Mouse (Mus musculus): Measurements from ENCODE around the gene Cyp3a41b. TPM values are rescaled to one million over a fixed set of nuclear protein-coding genes. Genes with fewer than 3 reads are reported as not detected.
"Not testable (repeated sequence)": the region's sequence is repeated elsewhere in the genome, so short reads cannot be mapped to it uniquely, and the experiment has no call there.

Cyp3a41b gene
- polyA plus RNA-seq (2014; fragmentation: Nextera tagmentation; extraction: Ambion mirVana), result not detected in 2 replicates

- not testable (repeated sequence) for ATAC-seq (ENCODE audit: insufficient number of reproducible peaks, insufficient read depth, low FRiP score, low read depth); H3K4me2 ChIP-seq (ENCODE audit: low read length); H3K27ac ChIP-seq (replicated peaks in 1 of 2; ENCODE audit: control insufficient read depth in 1 of 2, insufficient read depth in 1 of 2, low read depth in 2 of 2, low read length in 2 of 2); H3K9me3 ChIP-seq (ENCODE audit: control insufficient read depth, low read length); H3K36me3 ChIP-seq (ENCODE audit: control insufficient read depth, insufficient read depth, low read length); H3K9ac ChIP-seq (ENCODE audit: low read length); H3K4me3 ChIP-seq (ENCODE audit: control insufficient read depth in 1 of 2, insufficient read depth in 1 of 2, low read depth in 1 of 2, low read length in 2 of 2); H3K4me1 ChIP-seq (ENCODE audit: control insufficient read depth in 2 of 2, insufficient read depth in 2 of 2, low read length in 2 of 2); H3K27me3 ChIP-seq (ENCODE audit: control insufficient read depth, insufficient read depth, low read length)
- 53% methylated on average over 1 of the region's 2 CpGs for WGBS
These were observed at the start of gene Cyp3a41b for GRCm38 (mm10) chr5:145584630-145585029. Cyp3a41b (minus strand) TSS chr5:145584730.

GRCm38 (mm10) chr5:145632286-145632685 is 47.8 kb upstream of the Cyp3a41b start:
- not testable (repeated sequence) for H3K4me2 ChIP-seq (ENCODE audit: low read length); H3K36me3 ChIP-seq (ENCODE audit: control insufficient read depth, insufficient read depth, low read length); H3K4me1 ChIP-seq (ENCODE audit: control insufficient read depth in 2 of 2, insufficient read depth in 2 of 2, low read length in 2 of 2); H3K27me3 ChIP-seq (ENCODE audit: control insufficient read depth, insufficient read depth, low read length); ATAC-seq (ENCODE audit: insufficient number of reproducible peaks, insufficient read depth, low FRiP score, low read depth); H3K9ac ChIP-seq (ENCODE audit: low read length); H3K4me3 ChIP-seq (ENCODE audit: control insufficient read depth in 1 of 2, insufficient read depth in 1 of 2, low read depth in 1 of 2, low read length in 2 of 2); H3K27ac ChIP-seq (replicated peaks in 1 of 2; ENCODE audit: control insufficient read depth in 1 of 2, insufficient read depth in 1 of 2, low read depth in 2 of 2, low read length in 2 of 2)
- 82% methylated on average over 1 of the region's 1 CpGs for WGBS
- H3K9me3 ChIP-seq (ENCODE audit: control insufficient read depth, low read length), result peaks cover 59% of the 10 kb centered on the region

- not testable (repeated sequence) for H3K9ac ChIP-seq (ENCODE audit: low read length); H3K27ac ChIP-seq (replicated peaks in 1 of 2; ENCODE audit: control insufficient read depth in 1 of 2, insufficient read depth in 1 of 2, low read depth in 2 of 2, low read length in 2 of 2); H3K4me1 ChIP-seq (ENCODE audit: control insufficient read depth in 2 of 2, insufficient read depth in 2 of 2, low read length in 2 of 2); ATAC-seq (ENCODE audit: insufficient number of reproducible peaks, insufficient read depth, low FRiP score, low read depth); H3K4me3 ChIP-seq (ENCODE audit: control insufficient read depth in 1 of 2, insufficient read depth in 1 of 2, low read depth in 1 of 2, low read length in 2 of 2); H3K36me3 ChIP-seq (ENCODE audit: control insufficient read depth, insufficient read depth, low read length); H3K4me2 ChIP-seq (ENCODE audit: low read length); H3K27me3 ChIP-seq (ENCODE audit: control insufficient read depth, insufficient read depth, low read length)
- H3K9me3 ChIP-seq (ENCODE audit: control insufficient read depth, low read length), result peaks cover 22% of the 10 kb centered on the region
- WGBS, result 70% methylated on average over 1 of the region's 1 CpGs
These were observed 20.4 kb upstream of the Cyp3a41b start for GRCm38 (mm10) chr5:145604891-145605290.

- H3K4me2 ChIP-seq (ENCODE audit: low read length); H3K9ac ChIP-seq (ENCODE audit: low read length); H3K27ac ChIP-seq (replicated peaks in 1 of 2; ENCODE audit: control insufficient read depth in 1 of 2, insufficient read depth in 1 of 2, low read depth in 2 of 2, low read length in 2 of 2); H3K36me3 ChIP-seq (ENCODE audit: control insufficient read depth, insufficient read depth, low read length); ATAC-seq (ENCODE audit: insufficient number of reproducible peaks, insufficient read depth, low FRiP score, low read depth); H3K4me3 ChIP-seq (ENCODE audit: control insufficient read depth in 1 of 2, insufficient read depth in 1 of 2, low read depth in 1 of 2, low read length in 2 of 2); H3K27me3 ChIP-seq (ENCODE audit: control insufficient read depth, insufficient read depth, low read length); H3K4me1 ChIP-seq (ENCODE audit: control insufficient read depth in 2 of 2, insufficient read depth in 2 of 2, low read length in 2 of 2): not testable (repeated sequence)
- peaks cover 10% of the 10 kb centered on the region; the same call in 1 of the 2 replicates for H3K9me3 ChIP-seq (ENCODE audit: control insufficient read depth, low read length)
- WGBS, result 66% methylated on average over 5 of the region's 5 CpGs
These were observed 13.3 kb upstream of the Cyp3a41b start for GRCm38 (mm10) chr5:145597851-145598250.

- not testable (repeated sequence) for ATAC-seq (ENCODE audit: insufficient number of reproducible peaks, insufficient read depth, low FRiP score, low read depth); H3K4me1 ChIP-seq (ENCODE audit: control insufficient read depth in 2 of 2, insufficient read depth in 2 of 2, low read length in 2 of 2); H3K9ac ChIP-seq (ENCODE audit: low read length); H3K9me3 ChIP-seq (ENCODE audit: control insufficient read depth, low read length); H3K4me3 ChIP-seq (ENCODE audit: control insufficient read depth in 1 of 2, insufficient read depth in 1 of 2, low read depth in 1 of 2, low read length in 2 of 2); H3K4me2 ChIP-seq (ENCODE audit: low read length); H3K27me3 ChIP-seq (ENCODE audit: control insufficient read depth, insufficient read depth, low read length); H3K27ac ChIP-seq (replicated peaks in 1 of 2; ENCODE audit: control insufficient read depth in 1 of 2, insufficient read depth in 1 of 2, low read depth in 2 of 2, low read length in 2 of 2); H3K36me3 ChIP-seq (ENCODE audit: control insufficient read depth, insufficient read depth, low read length)
- 60% methylated on average over 1 of the region's 1 CpGs for WGBS
These were observed 7.2 kb downstream of the Cyp3a41b start for GRCm38 (mm10) chr5:145577321-145577720.

- H3K4me2 ChIP-seq (ENCODE audit: low read length); H3K27ac ChIP-seq (replicated peaks in 1 of 2; ENCODE audit: control insufficient read depth in 1 of 2, insufficient read depth in 1 of 2, low read depth in 2 of 2, low read length in 2 of 2); H3K4me1 ChIP-seq (ENCODE audit: control insufficient read depth in 2 of 2, insufficient read depth in 2 of 2, low read length in 2 of 2); H3K9me3 ChIP-seq (ENCODE audit: control insufficient read depth, low read length); ATAC-seq (ENCODE audit: insufficient number of reproducible peaks, insufficient read depth, low FRiP score, low read depth); H3K9ac ChIP-seq (ENCODE audit: low read length); H3K27me3 ChIP-seq (ENCODE audit: control insufficient read depth, insufficient read depth, low read length); H3K36me3 ChIP-seq (ENCODE audit: control insufficient read depth, insufficient read depth, low read length); H3K4me3 ChIP-seq (ENCODE audit: control insufficient read depth in 1 of 2, insufficient read depth in 1 of 2, low read depth in 1 of 2, low read length in 2 of 2): not testable (repeated sequence)
- 72% methylated on average over 4 of the region's 4 CpGs for WGBS
These were observed 8.9 kb downstream of the Cyp3a41b start for GRCm38 (mm10) chr5:145575660-145576059.

- not testable (repeated sequence) for H3K36me3 ChIP-seq (ENCODE audit: control insufficient read depth, insufficient read depth, low read length); H3K9me3 ChIP-seq (ENCODE audit: control insufficient read depth, low read length); H3K9ac ChIP-seq (ENCODE audit: low read length); H3K4me1 ChIP-seq (ENCODE audit: control insufficient read depth in 2 of 2, insufficient read depth in 2 of 2, low read length in 2 of 2); ATAC-seq (ENCODE audit: insufficient number of reproducible peaks, insufficient read depth, low FRiP score, low read depth); H3K27me3 ChIP-seq (ENCODE audit: control insufficient read depth, insufficient read depth, low read length); H3K27ac ChIP-seq (replicated peaks in 1 of 2; ENCODE audit: control insufficient read depth in 1 of 2, insufficient read depth in 1 of 2, low read depth in 2 of 2, low read length in 2 of 2); H3K4me2 ChIP-seq (ENCODE audit: low read length); H3K4me3 ChIP-seq (ENCODE audit: control insufficient read depth in 1 of 2, insufficient read depth in 1 of 2, low read depth in 1 of 2, low read length in 2 of 2)
- 68% methylated on average over 2 of the region's 2 CpGs for WGBS
These were observed 12.6 kb downstream of the Cyp3a41b start for GRCm38 (mm10) chr5:145571922-145572321.

Data from heart, embryonic 14.5 days (tissue).